25 mouse cellular contexts compared by ENCODE assay signal in genomic region chr8:109485530-109485929, GRCm38 (mm10). TPM values are rescaled to one million over a fixed set of nuclear protein-coding genes. Genes with fewer than 3 reads are reported as not detected.
DNase-seq lines count a peak whose midpoint lies in the region; ATAC-seq lines count a peak whose summit lies in the region.
"Had no signal": no experiment of that assay in that cellular context is flagged by ENCODE, and none has a peak within 500 bp of the region (broad histone marks: within the 10 kb centered on the region; RNA-seq: fewer than 3 reads in every experiment).

No protein-coding gene starts in this region.

- H3K27me3 ChIP-seq in neural tube, embryonic 13.5 days: no peaks in the 10 kb centered on the region
- H3K27me3 ChIP-seq in limb, embryonic 12.5 days: peaks cover 4% of the 10 kb centered on the region; the same call in 1 of the 2 replicates
- H3K27me3 ChIP-seq in neural tube, embryonic 14.5 days (ENCODE audit: control insufficient read depth, insufficient read depth, low read length): no peaks in the 10 kb centered on the region
- no peaks in the 10 kb centered on the region for H3K27me3 ChIP-seq in forebrain, embryonic 15.5 days
- H3K27me3 ChIP-seq: CH12.LX; embryonic facial prominence, embryonic 12.5 days; forebrain, embryonic 13.5 days had no signal

- H3K9me3 ChIP-seq in neural tube, embryonic 13.5 days: no peaks in the 10 kb centered on the region
- no peaks in the 10 kb centered on the region for H3K9me3 ChIP-seq in limb, embryonic 12.5 days
- no peaks in the 10 kb centered on the region for H3K9me3 ChIP-seq in neural tube, embryonic 14.5 days (ENCODE audit: control insufficient read depth, low read length)
- no peaks in the 10 kb centered on the region for H3K9me3 ChIP-seq in forebrain, embryonic 15.5 days
- H3K9me3 ChIP-seq: embryonic facial prominence, embryonic 10.5 days; embryonic facial prominence, embryonic 12.5 days; forebrain, embryonic 13.5 days had no signal

- DNase-seq in neural tube, embryonic 10.5 days (ENCODE audit: extremely low spot score, low spot score): no peak
- DNase-seq: adrenal gland, adult 8-10 months; adrenal gland, postnatal 14 days; adrenal gland, postnatal 36 days; cerebellum, adult 11-12 months; cerebellum, adult 2 months; cerebellum, adult 9-10 months; cerebellum, postnatal 10 days; cerebellum, postnatal 25 days had no signal

- H3K9ac ChIP-seq in neural tube, embryonic 13.5 days: no peak overlapping the region
- no peak overlapping the region for H3K9ac ChIP-seq in limb, embryonic 12.5 days (replicated peaks)
- H3K9ac ChIP-seq in neural tube, embryonic 14.5 days (replicated peaks; ENCODE audit: low read depth, low read length): no peak overlapping the region
- H3K9ac ChIP-seq in forebrain, embryonic 15.5 days (replicated peaks): no peak overlapping the region
- H3K9ac ChIP-seq: embryonic facial prominence, embryonic 12.5 days; forebrain, embryonic 13.5 days had no signal

- H3K4me1 ChIP-seq in neural tube, embryonic 13.5 days (replicated peaks): peaks cover 15% of the 10 kb centered on the region
- peaks cover 21% of the 10 kb centered on the region for H3K4me1 ChIP-seq in limb, embryonic 12.5 days (replicated peaks)
- H3K4me1 ChIP-seq in neural tube, embryonic 14.5 days (ENCODE audit: control insufficient read depth, insufficient read depth, low read length): no peaks in the 10 kb centered on the region
- no peaks in the 10 kb centered on the region for H3K4me1 ChIP-seq in forebrain, embryonic 15.5 days
- H3K4me1 ChIP-seq: forebrain, embryonic 13.5 days had no signal

- no peak overlapping the region for H3K4me3 ChIP-seq in neural tube, embryonic 13.5 days
- no peak overlapping the region for H3K4me3 ChIP-seq in limb, embryonic 12.5 days (replicated peaks)
- H3K4me3 ChIP-seq in neural tube, embryonic 14.5 days (ENCODE audit: low read depth, low read length): no peak overlapping the region
- no peak overlapping the region for H3K4me3 ChIP-seq in forebrain, embryonic 15.5 days
- H3K4me3 ChIP-seq: embryonic facial prominence, embryonic 10.5 days; embryonic facial prominence, embryonic 12.5 days; forebrain, embryonic 13.5 days had no signal

- H3K36me3 ChIP-seq in neural tube, embryonic 13.5 days: no peaks in the 10 kb centered on the region
- H3K36me3 ChIP-seq in limb, embryonic 12.5 days: no peaks in the 10 kb centered on the region
- no peaks in the 10 kb centered on the region for H3K36me3 ChIP-seq in neural tube, embryonic 14.5 days (ENCODE audit: control insufficient read depth, insufficient read depth, low read length)
- H3K36me3 ChIP-seq in forebrain, embryonic 15.5 days: no peaks in the 10 kb centered on the region
- H3K36me3 ChIP-seq: embryonic facial prominence, embryonic 10.5 days; embryonic facial prominence, embryonic 12.5 days; G1E had no signal

- no peak overlapping the region for H3K4me2 ChIP-seq in neural tube, embryonic 13.5 days
- peak overlapping the region; percentile 41 for H3K4me2 ChIP-seq in limb, embryonic 12.5 days
- H3K4me2 ChIP-seq in neural tube, embryonic 14.5 days (ENCODE audit: low read depth, low read length): no peak overlapping the region
- H3K4me2 ChIP-seq in forebrain, embryonic 15.5 days (replicated peaks): no peak overlapping the region
- H3K4me2 ChIP-seq: embryonic facial prominence, embryonic 12.5 days; forebrain, embryonic 13.5 days had no signal

- WGBS in neural tube, embryonic 13.5 days: 35% methylated on average over 6 of the region's 6 CpGs
- WGBS in limb, embryonic 12.5 days: 24% methylated on average over 6 of the region's 6 CpGs
- 39% methylated on average over 6 of the region's 6 CpGs for WGBS in neural tube, embryonic 14.5 days
- 43% methylated on average over 6 of the region's 6 CpGs for WGBS in forebrain, embryonic 15.5 days

- ATAC-seq in neural tube, embryonic 13.5 days (ENCODE audit: low read depth): peak; percentile 67; the same call in 1 of the 2 replicates
- no peak for ATAC-seq in limb, embryonic 12.5 days (ENCODE audit: insufficient number of reproducible peaks, insufficient read depth, low FRiP score, low TSS enrichment, low read depth)
- ATAC-seq in neural tube, embryonic 14.5 days (ENCODE audit: low read depth): 0 out of 2 replicates have a peak, but pooled peaks have one; percentile 60
- no peak for ATAC-seq in megakaryocyte, adult 5-6 weeks (ENCODE audit: poor library complexity, severe bottlenecking)
- no peak for ATAC-seq in CD4-positive, CD25-positive, alpha-beta regulatory T cell, adult 4 months
- ATAC-seq in forebrain, embryonic 15.5 days (replicated peaks): no peak
- ATAC-seq: activated CD4-positive, CD25-positive, alpha-beta regulatory T cell, adult 4 months; forebrain, embryonic 13.5 days; forebrain, embryonic 16.5 days; Patski had no signal

- no peak overlapping the region for H3K27ac ChIP-seq in neural tube, embryonic 13.5 days (replicated peaks)
- H3K27ac ChIP-seq in limb, embryonic 12.5 days: no peak overlapping the region
- no peak overlapping the region for H3K27ac ChIP-seq in neural tube, embryonic 14.5 days (ENCODE audit: low read depth, low read length)
- H3K27ac ChIP-seq in forebrain, embryonic 15.5 days (replicated peaks): no peak overlapping the region
- H3K27ac ChIP-seq: embryonic facial prominence, embryonic 10.5 days; embryonic facial prominence, embryonic 12.5 days; forebrain, embryonic 13.5 days had no signal

RNA-seq across cellular contexts. Expression of gene Pmfbp1, which starts 8.3 kb away (rescaled TPM):
- 1.5 and 1.6 TPM in 2 replicates for polyA plus RNA-seq in neural tube, embryonic 13.5 days (2015; fragmentation: Nextera tagmentation; extraction: Ambion mirVana)
- polyA plus RNA-seq in limb, embryonic 12.5 days (2016; fragmentation: Nextera tagmentation; extraction: Ambion mirVana): 0.14 and 0.15 TPM in 2 replicates
- polyA plus RNA-seq in neural tube, embryonic 14.5 days (2014; fragmentation: Nextera tagmentation; extraction: Ambion mirVana): 2.2 and 2.8 TPM in 2 replicates
- total RNA-seq in megakaryocyte, adult 5-6 weeks (2015): not detected in 2 replicates
- total RNA-seq in megakaryocyte, adult 5-6 weeks (2017): not detected in 2 replicates
- polyA plus RNA-seq in CD4-positive, CD25-positive, alpha-beta regulatory T cell, adult 4 months (2017; shearing (Covaris generic)): not detected
- polyA plus RNA-seq in forebrain, embryonic 15.5 days (2015; fragmentation: Nextera tagmentation; extraction: Ambion mirVana): 0.11 and 0.29 TPM in 2 replicates
- total RNA-seq: adrenal gland, adult 18-20 months; adrenal gland, adult 8-10 months; adrenal gland, postnatal 14 days; adrenal gland, postnatal 36 days; CH12.LX had no signal
- polyA plus RNA-seq: activated CD4-positive, CD25-positive, alpha-beta regulatory T cell, adult 4 months; C2C12; embryonic facial prominence, embryonic 12.5 days; G1E; Patski had no signal

Comparison
In these comparisons a context has a peak if more than half of its experiments do, and no peak if none do; other contexts are left out.
1. ATAC-seq: peak in neural tube, embryonic 13.5 days (single experiment) and neural tube, embryonic 14.5 days (single experiment); none in limb, embryonic 12.5 days (single experiment), megakaryocyte, adult 5-6 weeks (single experiment), CD4-positive, CD25-positive, alpha-beta regulatory T cell, adult 4 months (single experiment) and forebrain, embryonic 15.5 days (single experiment).